Mouse (Mus musculus) midbrain, embryonic 14.5 days (tissue): ENCODE data around the gene Hspb1. TPM values are rescaled to one million over a fixed set of nuclear protein-coding genes. Genes with fewer than 3 reads are reported as not detected.

Source experiments
- ATAC-seq: fragments of 200-750 bp; cut with Nextera tagmentation; 2 replicates; pipeline ENCODE4 v1.8.0; 2017; ENCODE audit warnings: moderate number of reproducible peaks, moderate library complexity; ENCODE audit not compliant: low FRiP score, low TSS enrichment
- DNase-seq: peaks from one replicate; pipeline ENCODE4 v3.0.0-alpha.2; 2015
- H3K27ac ChIP-seq: fragments of 300-500 bp; sonication (generic); replicated peaks from 2 replicates; pipeline ENCODE4 v1.5.1; 2014; ENCODE audit warnings: mild to moderate bottlenecking, low read depth, low read length, moderate library complexity
- H3K27me3 ChIP-seq: fragments of 300-500 bp; sonication (generic); 2 replicates; pipeline ENCODE4 v1.6.1; 2014; ENCODE audit warnings: low read length, control low read depth, mixed read lengths; ENCODE audit not compliant: control insufficient read depth, insufficient read depth
- H3K36me3 ChIP-seq: fragments of 300-500 bp; sonication (generic); 2 replicates; pipeline ENCODE4 v1.6.1; 2014; ENCODE audit warnings: low read length, control low read depth; ENCODE audit not compliant: control insufficient read depth, insufficient read depth
- H3K4me1 ChIP-seq: fragments of 300-500 bp; sonication (generic); 2 replicates; pipeline ENCODE4 v1.6.1; 2014; ENCODE audit warnings: mild to moderate bottlenecking, antibody characterized with exemption, low read length, control low read depth; ENCODE audit not compliant: control insufficient read depth, insufficient read depth
- H3K4me2 ChIP-seq: fragments of 300-500 bp; sonication (generic); 2 replicates; pipeline ENCODE4 v1.6.1; 2014; ENCODE audit warnings: mild to moderate bottlenecking, low read length, moderate library complexity
- H3K4me3 ChIP-seq: fragments of 300-500 bp; sonication (generic); replicated peaks from 2 replicates; pipeline ENCODE4 v1.5.1; 2014; ENCODE audit warnings: low read depth, low read length
- H3K9ac ChIP-seq: fragments of 300-500 bp; sonication (generic); replicated peaks from 2 replicates; pipeline ENCODE4 v1.6.1; 2014; ENCODE audit warnings: mild to moderate bottlenecking, low read length, moderate library complexity
- H3K9me3 ChIP-seq: fragments of 300-500 bp; sonication (generic); 2 replicates; pipeline ENCODE4 v1.6.1; 2016; ENCODE audit warnings: low read length, control low read depth, mixed read lengths; ENCODE audit not compliant: control insufficient read depth
- WGBS: fragments of 180-500 bp; shearing (Covaris S2); extraction: QIAGEN DNeasy Blood & Tissue Kit; methylation state at CpG from one replicate; pipeline ENCODE4 v1.1.7; 2014; 5-methylcytosine and 5-hydroxymethylcytosine counted together
- polyA plus RNA-seq: library from polyadenylated mRNA; unstranded; fragments of >200 nt; fragmentation: Nextera tagmentation; extraction: Ambion mirVana; gene quantifications from 2 replicates; pipeline ENCODE4 v1.2.1, GENCODE M21; 2014

Hspb1 gene
- polyA plus RNA-seq, 1 experiment from 2014 or later = 6.4 TPM

- no peak overlapping the region for H3K4me2 ChIP-seq
- ATAC-seq (no peak), DNase-seq (peak; percentile 35)
- H3K4me1 ChIP-seq = peaks cover 19% of the 10 kb centered on the region
- H3K9me3 ChIP-seq = no peaks in the 10 kb centered on the region
- no peak overlapping the region for H3K27ac ChIP-seq
- no peak overlapping the region; the same call in 1 of the 2 replicates for H3K9ac ChIP-seq
- peaks cover 20% of the 10 kb centered on the region; the same call in 1 of the 2 replicates for H3K36me3 ChIP-seq
- H3K27me3 ChIP-seq = peaks cover 18% of the 10 kb centered on the region; the same call in 1 of the 2 replicates
- WGBS = 15% methylated on average over 16 of the region's 16 CpGs
- no peak overlapping the region for H3K4me3 ChIP-seq
Measured at GRCm38 (mm10) chr5:135872996-135873395, 14.7 kb upstream of the Hspb1 start.

- 67% methylated on average over 9 of the region's 9 CpGs for WGBS
Measured at GRCm38 (mm10) chr5:135873753-135874152, 14.0 kb upstream of the Hspb1 start.

GRCm38 (mm10) chr5:135877180-135877579 is 10.5 kb upstream of the Hspb1 start:
- 12% methylated on average over 8 of the region's 8 CpGs for WGBS
- Histone ChIP-seq H3K4me1 (peaks cover 7% of the 10 kb centered on the region; the same call in 1 of the 2 replicates), H3K4me3 (0 out of 2 replicates have a peak overlapping the region, but pooled peaks have one; percentile 26), H3K9ac (no peak overlapping the region), H3K4me2 (peak overlapping the region; percentile 57), H3K27me3 (no peaks in the 10 kb centered on the region), H3K36me3 (peaks cover 3% of the 10 kb centered on the region; the same call in 1 of the 2 replicates), H3K27ac (0 out of 2 replicates have a peak overlapping the region, but pooled peaks have one; percentile 32), H3K9me3 (no peaks in the 10 kb centered on the region)
- DNase-seq (peak; percentile 85), ATAC-seq (no peak)

More at GRCm38 (mm10) chr5:135873753-135874152, 14.0 kb upstream of the Hspb1 start:
- Histone ChIP-seq H3K9ac (no peak overlapping the region), H3K4me1 (peaks cover 12% of the 10 kb centered on the region), H3K4me2 (no peak overlapping the region), H3K27me3 (peaks cover 16% of the 10 kb centered on the region; the same call in 1 of the 2 replicates), H3K27ac (no peak overlapping the region), H3K4me3 (no peak overlapping the region), H3K36me3 (peaks cover 20% of the 10 kb centered on the region; the same call in 1 of the 2 replicates), H3K9me3 (no peaks in the 10 kb centered on the region)
- no peak for DNase-seq
- ATAC-seq = no peak

GRCm38 (mm10) chr5:135877831-135878231 is 9.9 kb upstream of the Hspb1 start:
- H3K4me1 ChIP-seq = peaks cover 7% of the 10 kb centered on the region; the same call in 1 of the 2 replicates
- ATAC-seq (no peak), DNase-seq (peak; percentile 88)
- WGBS = under 1% methylated on average over 16 of the region's 16 CpGs
- 0 out of 2 replicates have a peak overlapping the region, but pooled peaks have one; percentile 45 for H3K27ac ChIP-seq
- no peaks in the 10 kb centered on the region for H3K27me3 ChIP-seq
- H3K9ac ChIP-seq = peak overlapping the region; percentile 37
- H3K36me3 ChIP-seq = peaks cover 3% of the 10 kb centered on the region; the same call in 1 of the 2 replicates
- H3K4me3 ChIP-seq = peak overlapping the region; percentile 26
- H3K4me2 ChIP-seq = peak overlapping the region; percentile 57
- no peaks in the 10 kb centered on the region for H3K9me3 ChIP-seq

- H3K27me3 ChIP-seq = no peaks in the 10 kb centered on the region
- H3K9me3 ChIP-seq = no peaks in the 10 kb centered on the region
- H3K4me3 ChIP-seq = no peak overlapping the region
- WGBS = 54% methylated on average over 13 of the region's 13 CpGs
- H3K27ac ChIP-seq = 0 out of 2 replicates have a peak overlapping the region, but pooled peaks have one; percentile 6
- ATAC-seq = no peak
- peak; percentile 33 for DNase-seq
- H3K9ac ChIP-seq = no peak overlapping the region
- H3K36me3 ChIP-seq = no peaks in the 10 kb centered on the region
- no peak overlapping the region for H3K4me2 ChIP-seq
- H3K4me1 ChIP-seq = peaks cover 3% of the 10 kb centered on the region; the same call in 1 of the 2 replicates
Measured at GRCm38 (mm10) chr5:135879449-135880158, 8.1 kb upstream of the Hspb1 start.

- no peak for ATAC-seq
- WGBS = 75% methylated on average over 6 of the region's 6 CpGs
Measured at GRCm38 (mm10) chr5:135884641-135885040, 3.1 kb upstream of the Hspb1 start.

GRCm38 (mm10) chr5:135888405-135889215 is 891 bp downstream of the Hspb1 start:
- H3K9ac ChIP-seq = no peak overlapping the region
- 3% methylated on average over 30 of the region's 30 CpGs for WGBS
- H3K4me1 ChIP-seq = 0 out of 2 replicates have a peak, but pooled peaks cover 4% of the 10 kb centered on the region
- H3K27ac ChIP-seq = no peak overlapping the region
- H3K4me2 ChIP-seq = peak overlapping the region; percentile 5
- ATAC-seq (no peak), DNase-seq (no peak)
- no peaks in the 10 kb centered on the region for H3K36me3 ChIP-seq
- peaks cover 13% of the 10 kb centered on the region; the same call in 1 of the 2 replicates for H3K27me3 ChIP-seq
- H3K9me3 ChIP-seq = no peaks in the 10 kb centered on the region
- 0 out of 2 replicates have a peak overlapping the region, but pooled peaks have one; percentile 12 for H3K4me3 ChIP-seq

More at GRCm38 (mm10) chr5:135884641-135885040, 3.1 kb upstream of the Hspb1 start:
- no peak overlapping the region for H3K4me2 ChIP-seq
- DNase-seq = no peak
- no peaks in the 10 kb centered on the region for H3K36me3 ChIP-seq
- H3K9me3 ChIP-seq = no peaks in the 10 kb centered on the region
- peaks cover 13% of the 10 kb centered on the region; the same call in 1 of the 2 replicates for H3K27me3 ChIP-seq
- no peak overlapping the region for H3K9ac ChIP-seq
- H3K27ac ChIP-seq = no peak overlapping the region
- H3K4me1 ChIP-seq = 0 out of 2 replicates have a peak, but pooled peaks cover 4% of the 10 kb centered on the region
- no peak overlapping the region for H3K4me3 ChIP-seq

GRCm38 (mm10) chr5:135890323-135890722 is 2.6 kb downstream of the Hspb1 start:
- ATAC-seq (no peak), DNase-seq (no peak)
- Histone ChIP-seq H3K36me3 (no peaks in the 10 kb centered on the region), H3K9me3 (no peaks in the 10 kb centered on the region), H3K9ac (no peak overlapping the region), H3K27ac (no peak overlapping the region), H3K4me3 (no peak overlapping the region), H3K27me3 (peaks cover 13% of the 10 kb centered on the region; the same call in 1 of the 2 replicates), H3K4me1 (0 out of 2 replicates have a peak, but pooled peaks cover 4% of the 10 kb centered on the region), H3K4me2 (no peak overlapping the region)
- 50% methylated on average over 4 of the region's 4 CpGs for WGBS
